Mouse (Mus musculus) lung, embryonic 14.5 days (tissue): ENCODE data around the gene Zmat5. TPM values are rescaled to one million over a fixed set of nuclear protein-coding genes. Genes with fewer than 3 reads are reported as not detected.

Experiments used
- ATAC-seq: fragments of 200-750 bp; cut with Nextera tagmentation; 2 replicates; pipeline ENCODE4 v1.8.0; 2017; ENCODE audit warnings: mild to moderate bottlenecking, moderate TSS enrichment, moderate library complexity; ENCODE audit not compliant: insufficient read depth
- DNase-seq: peaks from one replicate; pipeline ENCODE4 v3.0.0-alpha.2; 2015
- H3K27ac ChIP-seq: fragments of 300-500 bp; sonication (generic); 2 replicates; pipeline ENCODE4 v1.5.1; 2014; ENCODE audit warnings: low read depth, mild to moderate bottlenecking, moderate library complexity
- H3K27me3 ChIP-seq: fragments of 300-500 bp; sonication (generic); 2 replicates; pipeline ENCODE4 v1.6.1; 2014; ENCODE audit warnings: low read length, control low read depth; ENCODE audit not compliant: insufficient read depth
- H3K36me3 ChIP-seq: fragments of 300-500 bp; sonication (generic); 2 replicates; pipeline ENCODE4 v1.6.1; 2014; ENCODE audit warnings: control low read depth; ENCODE audit not compliant: insufficient read depth
- H3K4me1 ChIP-seq: fragments of 300-500 bp; sonication (generic); 2 replicates; pipeline ENCODE4 v1.6.1; 2014; ENCODE audit warnings: antibody characterized with exemption, control low read depth; ENCODE audit not compliant: insufficient read depth
- H3K4me2 ChIP-seq: fragments of 300-500 bp; sonication (generic); 2 replicates; pipeline ENCODE4 v1.6.1; 2014; ENCODE audit warnings: mild to moderate bottlenecking
- H3K4me3 ChIP-seq: fragments of 300-500 bp; sonication (generic); 2 replicates; pipeline ENCODE4 v1.5.1; 2014; ENCODE audit warnings: low read depth, low read length
- H3K9ac ChIP-seq: fragments of 300-500 bp; sonication (generic); 2 replicates; pipeline ENCODE4 v1.6.1; 2014
- H3K9me3 ChIP-seq: fragments of 300-500 bp; sonication (generic); 2 replicates; pipeline ENCODE4 v1.6.1; 2016; ENCODE audit warnings: low read depth, low read length, control low read depth
- CTCF ChIP-seq: IDR thresholded peaks from 2 replicates; pipeline ENCODE4 v1.5.1; 2016; ENCODE audit warnings: antibody characterized with exemption, low read depth
- WGBS: fragments of 180-500 bp; shearing (Covaris S2); extraction: QIAGEN DNeasy Blood & Tissue Kit; methylation state at CpG from one replicate; pipeline ENCODE4 v1.1.7; 2014; 5-methylcytosine and 5-hydroxymethylcytosine counted together
- polyA plus RNA-seq: library from polyadenylated mRNA; unstranded; fragments of >200 nt; fragmentation: Nextera tagmentation; extraction: Ambion mirVana; gene quantifications from 2 replicates; pipeline ENCODE4 v1.2.1, GENCODE M21; 2014

The Zmat5 gene
- polyA plus RNA-seq = 70.4 and 74.1 TPM in 2 replicates

DNA sequence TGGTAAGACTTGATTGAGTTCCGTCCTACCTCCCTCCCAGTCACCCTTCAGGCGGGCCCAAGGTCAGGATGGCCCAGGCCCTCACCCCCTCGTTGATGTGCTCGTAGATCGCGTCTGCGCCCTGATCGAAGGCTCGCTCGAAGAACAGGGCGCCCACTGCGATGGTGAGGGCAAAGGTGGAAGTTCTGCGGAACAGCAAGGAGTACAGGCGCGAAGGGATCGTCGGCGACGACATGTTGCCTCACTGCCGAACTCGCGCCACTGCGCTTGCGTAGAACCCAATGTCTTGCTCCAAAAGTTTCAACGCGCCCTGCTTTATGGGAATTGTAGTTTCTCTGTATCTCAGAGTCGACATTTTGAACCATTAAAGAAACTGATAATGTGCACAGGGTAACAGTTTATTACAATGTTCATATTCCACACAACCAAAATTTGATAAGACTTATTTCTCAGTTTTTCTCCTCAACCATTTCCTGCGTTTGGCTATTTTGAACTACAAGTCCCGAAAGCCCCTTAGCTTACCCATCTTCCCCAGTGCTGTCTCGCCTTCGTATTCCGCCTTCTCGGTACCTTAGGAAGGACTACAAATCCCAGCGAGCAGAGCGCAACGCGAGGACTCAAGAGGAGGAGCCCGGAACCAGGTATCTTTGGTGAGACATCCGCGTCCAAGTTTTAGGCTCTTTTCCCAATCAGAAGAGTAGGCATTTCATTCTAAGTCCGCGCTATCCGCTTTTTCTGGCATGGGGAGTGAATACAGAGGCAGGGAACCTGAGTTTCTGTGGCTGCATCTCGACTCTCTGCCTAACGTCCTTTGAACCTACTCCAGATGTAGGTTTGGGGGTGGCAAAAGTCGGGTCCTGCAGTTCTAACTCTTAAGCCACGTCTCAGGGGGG, at the start of gene Zmat5, which contains the start of gene Uqcr10:
Gene Zmat5, plus strand, starts transcription at position 607 of the 893 bp plus-strand sequence.
Gene Uqcr10, minus strand, starts transcription at position 271 of the 893 bp plus-strand sequence.
- H3K4me3 ChIP-seq = peak within 1 kb of the TSS; percentile 65
- under 1% methylated on average over 47 of the region's 47 CpGs for WGBS
- H3K36me3 ChIP-seq = peaks cover 18% of the 10 kb centered on the region
- ATAC-seq (peak; percentile 98), DNase-seq (peak; percentile 97)
- H3K4me2 ChIP-seq = peak within 1 kb of the TSS; percentile 93
- peak within 1 kb of the TSS; percentile 78 for H3K9ac ChIP-seq
- TF ChIP-seq CTCF = peak; percentile 13; the same call in 1 of the 2 replicates
- H3K4me1 ChIP-seq = no peaks in the 10 kb centered on the region; the same call in 1 of the 2 replicates
- peak within 1 kb of the TSS; percentile 60 for H3K27ac ChIP-seq
- H3K9me3 ChIP-seq = no peaks in the 10 kb centered on the region
- no peaks in the 10 kb centered on the region for H3K27me3 ChIP-seq

DNA sequence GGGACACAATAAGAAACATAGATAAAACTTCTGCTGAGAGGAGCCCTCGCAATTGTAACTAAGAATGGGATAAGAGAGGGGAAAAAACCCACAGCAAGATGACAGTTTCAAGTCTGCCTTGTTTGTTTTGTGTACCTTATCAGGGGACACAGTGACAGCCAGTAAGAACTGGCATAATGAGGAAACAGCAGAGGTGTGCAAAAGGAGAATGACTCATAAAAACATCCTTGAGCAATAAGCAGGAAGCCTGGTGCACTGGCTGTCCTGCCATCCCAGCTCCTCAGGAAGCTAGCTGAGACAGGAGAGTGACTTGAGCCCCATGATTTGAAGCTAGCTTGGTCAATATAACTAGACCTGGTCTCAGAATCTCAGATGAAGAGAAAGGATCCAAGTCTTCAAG, 44.7 kb upstream of the Zmat5 start:
- WGBS = 79% methylated on average over 1 of the region's 1 CpGs
- ATAC-seq = no peak
- Histone ChIP-seq H3K27me3 (no peaks in the 10 kb centered on the region), H3K4me1 (no peaks in the 10 kb centered on the region), H3K4me2 (no peak overlapping the region), H3K9ac (no peak overlapping the region), H3K4me3 (no peak overlapping the region), H3K36me3 (peaks cover 68% of the 10 kb centered on the region), H3K27ac (no peak overlapping the region), H3K9me3 (no peaks in the 10 kb centered on the region)
- TF ChIP-seq CTCF = no peak
- no peak for DNase-seq

DNA sequence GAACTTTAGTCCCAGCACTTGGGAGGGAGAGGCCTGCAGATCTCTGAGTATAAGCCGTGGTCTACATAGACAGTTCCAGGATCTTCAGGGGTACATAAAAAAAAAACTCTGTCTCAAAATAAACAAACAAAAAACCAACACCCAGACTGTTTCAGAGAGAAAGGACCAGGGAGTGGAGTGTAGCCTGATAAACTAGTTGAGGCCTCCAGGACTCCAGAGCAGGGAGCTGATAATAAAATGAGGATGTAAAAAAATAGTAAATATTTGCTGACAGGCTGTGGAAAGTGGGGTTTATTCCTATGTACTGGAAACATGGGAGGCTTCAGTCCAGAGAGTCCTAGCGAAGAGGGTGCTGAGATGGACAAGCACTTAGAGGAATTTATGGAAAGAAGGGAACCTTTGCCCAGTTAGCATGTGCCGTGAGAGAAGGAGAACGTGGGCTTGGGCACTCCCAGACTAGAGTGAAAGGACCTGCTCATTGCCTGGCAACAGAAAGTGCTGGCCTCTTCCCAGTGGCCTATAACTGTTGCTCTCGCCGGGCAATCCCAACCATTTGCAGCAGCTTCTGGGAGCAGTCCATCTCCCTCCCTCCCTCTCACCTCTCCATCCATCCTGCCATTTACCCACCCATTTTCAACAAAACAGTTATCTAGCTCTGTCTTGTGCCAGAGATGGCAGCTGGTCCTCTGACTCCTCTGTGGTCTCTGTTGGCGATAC, 44.0 kb upstream of the Zmat5 start:
- H3K4me3 ChIP-seq = no peak overlapping the region
- TF ChIP-seq CTCF = no peak
- H3K4me2 ChIP-seq = no peak overlapping the region
- no peak overlapping the region for H3K9ac ChIP-seq
- WGBS = 83% methylated on average over 7 of the region's 7 CpGs
- H3K27me3 ChIP-seq = no peaks in the 10 kb centered on the region
- ATAC-seq (no peak), DNase-seq (no peak)
- H3K27ac ChIP-seq = no peak overlapping the region
- peaks cover 61% of the 10 kb centered on the region for H3K36me3 ChIP-seq
- no peaks in the 10 kb centered on the region for H3K4me1 ChIP-seq
- H3K9me3 ChIP-seq = no peaks in the 10 kb centered on the region

DNA sequence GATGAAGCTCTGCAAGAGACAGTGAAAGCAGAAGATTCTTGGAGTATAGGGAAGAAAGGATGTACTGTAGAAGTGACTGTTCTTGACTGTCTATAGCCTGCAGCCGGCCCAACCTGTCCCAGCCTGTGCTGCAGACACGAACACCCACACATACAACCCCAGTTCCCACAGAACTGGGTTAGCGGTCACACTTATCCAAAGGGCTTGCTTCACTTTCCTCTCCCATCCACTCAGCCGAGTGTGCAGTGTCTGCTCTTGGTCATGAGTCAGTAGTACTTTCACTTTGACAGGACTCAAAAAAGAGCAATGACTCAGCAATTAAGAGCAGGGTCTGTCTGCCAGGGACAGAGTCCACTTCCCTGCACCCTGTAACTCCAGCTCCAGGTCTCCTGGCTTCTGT, 43.2 kb upstream of the Zmat5 start:
- 78% methylated on average over 4 of the region's 4 CpGs for WGBS
- H3K9me3 ChIP-seq = no peaks in the 10 kb centered on the region
- ATAC-seq = no peak
- no peak overlapping the region for H3K9ac ChIP-seq
- no peak overlapping the region for H3K4me3 ChIP-seq
- no peak overlapping the region for H3K4me2 ChIP-seq
- no peak for TF ChIP-seq CTCF
- peaks cover 60% of the 10 kb centered on the region for H3K36me3 ChIP-seq
- no peaks in the 10 kb centered on the region for H3K4me1 ChIP-seq
- no peak overlapping the region for H3K27ac ChIP-seq
- DNase-seq = peak; percentile 6
- no peaks in the 10 kb centered on the region for H3K27me3 ChIP-seq

DNA sequence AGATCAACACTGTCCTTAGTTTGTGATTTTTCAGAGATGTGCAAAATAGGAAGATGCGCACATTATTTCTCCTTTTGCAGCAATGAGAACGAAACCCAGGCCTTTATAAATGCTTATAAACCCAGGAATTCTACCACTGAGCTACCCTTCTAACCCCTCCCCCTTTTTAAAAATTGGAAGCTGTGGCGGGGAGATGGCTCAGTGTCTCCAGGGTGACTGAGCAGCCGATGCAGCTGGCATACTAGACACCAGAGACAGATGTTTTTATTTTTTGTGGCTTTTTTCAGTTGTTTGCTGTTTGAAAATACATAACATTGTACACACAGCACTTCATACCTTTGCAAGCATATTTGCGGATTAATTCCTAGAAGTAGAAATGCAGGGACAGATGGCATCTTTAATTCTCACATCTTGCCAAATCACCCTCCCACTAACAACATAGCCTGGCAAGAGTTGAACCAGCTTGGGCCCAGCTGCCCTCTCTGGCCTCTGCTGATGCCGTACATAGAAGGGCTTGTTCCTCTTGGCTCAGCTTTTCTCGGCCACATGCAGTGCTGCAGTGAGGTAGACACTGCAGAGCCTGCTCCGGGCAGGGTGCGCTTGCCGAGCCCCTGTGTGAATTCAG, 42.5 kb upstream of the Zmat5 start:
- Histone ChIP-seq H3K36me3 (peaks cover 60% of the 10 kb centered on the region), H3K4me1 (no peaks in the 10 kb centered on the region), H3K9ac (no peak overlapping the region), H3K4me3 (no peak overlapping the region), H3K4me2 (no peak overlapping the region), H3K27ac (no peak overlapping the region), H3K9me3 (no peaks in the 10 kb centered on the region), H3K27me3 (no peaks in the 10 kb centered on the region)
- ATAC-seq (no peak; the same call in 1 of the 2 replicates), DNase-seq (peak; percentile 26)
- 73% methylated on average over 10 of the region's 10 CpGs for WGBS
- no peak for TF ChIP-seq CTCF

DNA sequence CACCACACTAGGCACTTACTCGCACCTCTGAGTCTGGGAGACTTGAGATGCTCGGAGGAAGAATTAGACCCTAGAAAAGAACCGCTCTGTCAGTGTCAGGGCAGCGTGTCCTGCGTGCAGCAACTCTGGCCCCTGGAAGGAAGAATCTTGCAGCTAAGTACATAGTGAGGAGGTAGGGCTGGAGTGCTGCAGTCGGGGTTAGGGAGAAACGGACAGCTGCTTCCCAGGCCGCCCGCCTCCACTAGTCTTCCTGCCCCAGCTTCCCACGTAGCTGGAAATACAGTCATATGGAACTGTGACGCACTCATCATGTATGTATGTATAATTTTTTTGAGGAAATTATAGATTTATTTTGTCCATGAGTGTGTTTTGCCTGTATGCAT, 42.0 kb upstream of the Zmat5 start:
- ATAC-seq = no peak
- H3K9ac ChIP-seq = no peak overlapping the region
- no peaks in the 10 kb centered on the region for H3K4me1 ChIP-seq
- DNase-seq = no peak
- no peak overlapping the region for H3K4me2 ChIP-seq
- no peak overlapping the region for H3K27ac ChIP-seq
- WGBS = 84% methylated on average over 11 of the region's 11 CpGs
- TF ChIP-seq CTCF = no peak
- no peaks in the 10 kb centered on the region for H3K9me3 ChIP-seq
- no peaks in the 10 kb centered on the region for H3K27me3 ChIP-seq
- no peak overlapping the region for H3K4me3 ChIP-seq
- H3K36me3 ChIP-seq = peaks cover 60% of the 10 kb centered on the region

DNA sequence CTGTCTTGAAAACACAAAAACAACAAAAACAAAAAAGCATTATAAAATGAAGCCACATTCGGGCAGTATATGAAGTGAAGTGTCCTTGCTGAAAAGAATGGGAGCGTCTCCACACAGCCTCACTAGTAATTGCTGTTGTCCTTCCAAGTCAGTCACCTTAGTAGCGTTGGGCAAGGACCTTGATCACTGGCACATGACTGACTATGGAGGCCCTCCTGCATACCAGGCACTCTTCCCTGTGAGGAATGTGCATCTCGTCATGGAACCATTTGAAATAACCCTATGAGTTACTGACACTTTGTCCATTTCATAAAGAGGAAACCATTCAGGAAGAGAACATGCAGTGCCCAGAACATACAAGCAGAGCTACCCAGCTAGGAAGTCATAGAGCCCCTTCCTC, 32.7 kb upstream of the Zmat5 start:
- Histone ChIP-seq H3K4me3 (no peak overlapping the region), H3K27ac (no peak overlapping the region), H3K9ac (no peak overlapping the region), H3K9me3 (no peaks in the 10 kb centered on the region), H3K36me3 (peaks cover 33% of the 10 kb centered on the region; the same call in 1 of the 2 replicates), H3K4me1 (no peaks in the 10 kb centered on the region), H3K27me3 (no peaks in the 10 kb centered on the region), H3K4me2 (no peak overlapping the region)
- WGBS = 87% methylated on average over 4 of the region's 4 CpGs
- no peak for ATAC-seq
- TF ChIP-seq CTCF = no peak
- DNase-seq = no peak
